Mouse (Mus musculus) small intestine, adult 2 months (tissue): ENCODE measurements around the gene Zfp385c.

Experiments used
- CTCF ChIP-seq: fragments of 200-500 bp; IDR thresholded peaks from 2 replicates; pipeline ENCODE4 v1.5.1; 2012; ENCODE audit warnings: low read depth, mild to moderate bottlenecking, control low read depth, inconsistent platforms, low read length, moderate library complexity, mixed read lengths; ENCODE audit not compliant: insufficient replicate concordance, insufficient read length; ENCODE audit errors: extremely low read depth
- POLR2A ChIP-seq: fragments of 200-500 bp; IDR thresholded peaks from 2 replicates; pipeline ENCODE4 v1.6.1; 2012; ENCODE audit warnings: low read depth, mild to moderate bottlenecking, control low read depth, inconsistent platforms, low read length, moderate library complexity

DNA sequence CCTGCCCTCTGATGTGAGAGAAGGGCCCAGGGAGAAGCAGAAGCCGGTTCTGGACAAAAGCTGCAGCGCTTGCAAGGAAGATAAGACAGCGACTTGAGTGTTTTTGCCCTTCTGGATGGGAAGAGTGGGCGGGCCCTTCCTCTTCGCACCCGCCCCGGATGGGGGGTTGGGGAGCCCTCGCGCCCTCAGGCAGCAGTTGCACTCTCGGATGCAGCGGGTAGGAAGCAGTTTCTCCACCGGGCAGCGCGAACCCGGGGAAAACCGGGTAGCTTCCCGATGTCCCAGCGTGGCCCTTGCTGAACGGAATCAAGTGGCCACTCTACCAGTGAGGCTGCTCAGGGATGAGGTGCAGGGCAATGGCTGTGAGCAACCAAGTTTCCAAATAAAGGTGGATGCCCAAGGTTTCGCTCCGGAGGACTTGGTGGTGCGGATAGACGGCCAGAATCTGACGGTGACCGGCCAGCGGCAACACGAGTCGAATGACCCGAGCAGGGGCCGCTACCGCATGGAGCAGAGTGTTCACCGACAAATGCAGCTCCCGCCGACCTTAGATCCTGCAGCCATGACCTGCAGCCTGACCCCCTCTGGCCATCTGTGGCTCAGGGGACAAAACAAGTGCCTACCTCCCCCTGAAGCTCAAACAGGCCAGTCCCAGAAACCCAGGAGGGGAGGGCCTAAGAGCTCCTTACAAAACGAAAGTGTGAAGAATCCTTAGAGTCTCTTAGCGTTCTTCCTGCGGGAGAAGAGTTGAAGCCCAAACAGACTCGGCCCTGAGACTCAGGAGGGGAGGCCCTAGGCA is 21.7 kb upstream of the Zfp385c start, which contains the start of gene Hspb9:
- TF ChIP-seq CTCF: no peak
- TF ChIP-seq POLR2A: no peak; the same call in 1 of the 2 replicates
